Mouse (Mus musculus) ES-Bruce4 (cell line): Measurements from ENCODE around the gene Frmd4a.

Source experiments
- CTCF ChIP-seq: IDR thresholded peaks from one replicate; pipeline ENCODE4 v1.8.1; 2011; ENCODE audit warnings: low read depth, low read length
- POLR2A ChIP-seq: IDR thresholded peaks from one replicate; pipeline ENCODE4 v1.8.1; 2011; ENCODE audit warnings: low read length; ENCODE audit not compliant: insufficient read depth

DNA sequence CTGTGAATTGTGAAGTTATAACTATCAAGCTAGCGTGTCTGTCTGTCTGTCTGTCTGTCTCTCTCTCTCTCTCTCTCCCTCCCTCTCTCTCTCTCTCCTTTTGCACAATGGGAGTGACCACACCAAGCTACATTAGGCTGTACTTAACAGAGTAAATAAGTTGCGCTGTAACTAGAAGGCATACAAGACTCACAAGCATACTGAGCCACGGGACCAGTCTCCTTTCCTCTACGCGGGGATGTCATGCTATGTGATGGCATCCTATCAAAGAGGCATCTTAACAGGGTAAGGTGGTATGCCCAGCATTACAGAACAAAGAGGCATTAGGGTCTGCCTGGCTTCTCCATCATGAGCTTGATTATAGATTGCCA, 514.7 kb downstream of the Frmd4a start:
- TF ChIP-seq POLR2A (no peak), CTCF (no peak)
